Mouse (Mus musculus) G1E-ER4 (cell line): ENCODE data around the gene Rock2. TPM values are rescaled to one million over a fixed set of nuclear protein-coding genes. Genes with fewer than 3 reads are reported as not detected.

Experiments used
- GATA1 ChIP-seq: IDR thresholded peaks from one replicate; pipeline ENCODE4 v1.8.0; 2012; ENCODE audit warnings: low read length, inconsistent platforms
- polyA plus RNA-seq: library from polyadenylated mRNA; stranded (reverse); fragments of >175 nt; gene quantifications from 2 replicates; pipeline ENCODE4 v1.2.3, GENCODE M21; 2012

Rock2 gene
- polyA plus RNA-seq, 1 experiment = 4.7 TPM

- no peak for TF ChIP-seq GATA1
Measured at GRCm38 (mm10) chr12:16867306-16867705, 27.4 kb upstream of the Rock2 start.

GRCm38 (mm10) chr12:16868618-16869017 is 26.1 kb upstream of the Rock2 start:
- no peak for TF ChIP-seq GATA1

GRCm38 (mm10) chr12:16869091-16869778 is 25.5 kb upstream of the Rock2 start:
- no peak for TF ChIP-seq GATA1

- TF ChIP-seq GATA1 = no peak
Measured at GRCm38 (mm10) chr12:16869870-16870404, 24.8 kb upstream of the Rock2 start.

- TF ChIP-seq GATA1 = no peak
Measured at GRCm38 (mm10) chr12:16870405-16871068, 24.2 kb upstream of the Rock2 start.

- no peak for TF ChIP-seq GATA1
Measured at GRCm38 (mm10) chr12:16872006-16872405, 22.7 kb upstream of the Rock2 start.

- no peak for TF ChIP-seq GATA1
Measured at GRCm38 (mm10) chr12:16872926-16873464, 21.7 kb upstream of the Rock2 start.

- no peak for TF ChIP-seq GATA1
Measured at GRCm38 (mm10) chr12:16873549-16873948, 21.1 kb upstream of the Rock2 start.

- no peak for TF ChIP-seq GATA1
Measured at GRCm38 (mm10) chr12:16874086-16874485, 20.6 kb upstream of the Rock2 start.

- TF ChIP-seq GATA1 = no peak
Measured at GRCm38 (mm10) chr12:16875269-16875668, 19.4 kb upstream of the Rock2 start.

- no peak for TF ChIP-seq GATA1
Measured at GRCm38 (mm10) chr12:16875678-16876077, 19.0 kb upstream of the Rock2 start.

- no peak for TF ChIP-seq GATA1
Measured at GRCm38 (mm10) chr12:16876667-16877066, 18.0 kb upstream of the Rock2 start.

- no peak for TF ChIP-seq GATA1
Measured at GRCm38 (mm10) chr12:16877141-16877540, 17.6 kb upstream of the Rock2 start.

GRCm38 (mm10) chr12:16877679-16878078 is 17.0 kb upstream of the Rock2 start:
- TF ChIP-seq GATA1 = no peak

- no peak for TF ChIP-seq GATA1
Measured at GRCm38 (mm10) chr12:16879369-16879768, 15.3 kb upstream of the Rock2 start.

- TF ChIP-seq GATA1 = no peak
Measured at GRCm38 (mm10) chr12:16880077-16880476, 14.6 kb upstream of the Rock2 start.

GRCm38 (mm10) chr12:16882442-16882841 is 12.3 kb upstream of the Rock2 start:
- no peak for TF ChIP-seq GATA1
